Mouse (Mus musculus) hindlimb bud, embryonic 11.5 days (tissue): ENCODE results near the gene Vmn1r169.
"Not testable (repeated sequence)": the region's sequence is repeated elsewhere in the genome, so short reads cannot be mapped to it uniquely, and the experiment has no call there.

ENCODE experiments used
- DNase-seq: peaks from one replicate; pipeline ENCODE4 v3.0.0-alpha.2; 2012; ENCODE audit warnings: low read depth, low spot score; ENCODE audit errors: extremely low spot score

Vmn1r169 gene

GRCm38 (mm10) chr7:23575226-23575625, at the start of gene Vmn1r169:
Gene Vmn1r169 (plus strand): TSS chr7:23575526.
- DNase-seq = not testable (repeated sequence)

- not testable (repeated sequence) for DNase-seq
Measured at GRCm38 (mm10) chr7:23539432-23539831, 35.9 kb upstream of the Vmn1r169 start, which contains the start of gene Vmn1r168. Gene Vmn1r168 (plus strand): TSS chr7:23539732.

- not testable (repeated sequence) for DNase-seq
Measured at GRCm38 (mm10) chr7:23605875-23606274, 30.5 kb downstream of the Vmn1r169 start, which contains the start of gene Vmn1r170. Gene Vmn1r170 (plus strand): TSS chr7:23606175.
